In genomic region chr1:62705517-62705981, GRCm38 (mm10) we compare ENCODE assay signal across 7 mouse cellular contexts. TPM values are rescaled to one million over a fixed set of nuclear protein-coding genes. Genes with fewer than 3 reads are reported as not detected.
DNase-seq lines count a peak whose midpoint lies in the region; ATAC-seq and TF ChIP-seq lines count a peak whose summit lies in the region.

No protein-coding gene starts in this region.

- peak overlapping the region; percentile 87 for H3K9ac ChIP-seq in hindbrain, embryonic 13.5 days
- peak overlapping the region; percentile 86 for H3K9ac ChIP-seq in midbrain, embryonic 15.5 days

- peaks cover 89% of the 10 kb centered on the region for H3K4me1 ChIP-seq in embryonic facial prominence, embryonic 10.5 days
- peaks cover 70% of the 10 kb centered on the region for H3K4me1 ChIP-seq in hindbrain, embryonic 13.5 days (replicated peaks)
- peaks cover 52% of the 10 kb centered on the region for H3K4me1 ChIP-seq in midbrain, embryonic 15.5 days

- H3K36me3 ChIP-seq in embryonic facial prominence, embryonic 10.5 days (replicated peaks) = no peaks in the 10 kb centered on the region
- no peaks in the 10 kb centered on the region for H3K36me3 ChIP-seq in hindbrain, embryonic 13.5 days
- no peaks in the 10 kb centered on the region for H3K36me3 ChIP-seq in midbrain, embryonic 15.5 days (replicated peaks)

- peaks cover 82% of the 10 kb centered on the region for H3K27me3 ChIP-seq in embryonic facial prominence, embryonic 10.5 days (replicated peaks; ENCODE audit: low read depth, poor library complexity, severe bottlenecking)
- H3K27me3 ChIP-seq in hindbrain, embryonic 13.5 days = peaks cover 27% of the 10 kb centered on the region
- peaks cover 22% of the 10 kb centered on the region for H3K27me3 ChIP-seq in midbrain, embryonic 15.5 days (replicated peaks)

- ATAC-seq in hindbrain, embryonic 13.5 days (ENCODE audit: low FRiP score) = no peak
- ATAC-seq in midbrain, embryonic 15.5 days (replicated peaks) = no peak
- ATAC-seq in erythroid progenitor cell, adult 5-6 weeks (replicated peaks; ENCODE audit: low FRiP score, poor library complexity, severe bottlenecking) = no peak

- DNase-seq in left cerebral cortex, adult 2 months (ENCODE audit: extremely low spot score in 1 of 2, low spot score in 2 of 2) = peak; percentile 39 to 53
- DNase-seq in left cerebral cortex, adult 11 months (ENCODE audit: low spot score) = no peak
- DNase-seq in embryonic facial prominence, embryonic 10.5 days (ENCODE audit: low spot score) = peak; percentile 58
- no peak for DNase-seq in thymus, postnatal 10 days (ENCODE audit: low spot score in 2 of 2)

- peak overlapping the region; percentile 86 for H3K4me2 ChIP-seq in hindbrain, embryonic 13.5 days
- peak overlapping the region; percentile 89 for H3K4me2 ChIP-seq in midbrain, embryonic 15.5 days

- intact Hi-C loops in left cerebral cortex, adult 2 months (cut with DNase I) = loop anchor here (5.0 to 10.0 kb wide), 3 partner anchors 202 to 1651 kb away; no protein-coding TSS in a partner anchor

- H3K27ac ChIP-seq in left cerebral cortex, adult 2 months = peak overlapping the region; percentile 82
- peak overlapping the region; percentile 83 for H3K27ac ChIP-seq in embryonic facial prominence, embryonic 10.5 days (replicated peaks)
- H3K27ac ChIP-seq in hindbrain, embryonic 13.5 days = peak overlapping the region; percentile 94
- H3K27ac ChIP-seq in midbrain, embryonic 15.5 days = peak overlapping the region; percentile 81

- WGBS in embryonic facial prominence, embryonic 10.5 days = under 1% methylated on average over 18 of the region's 18 CpGs
- WGBS in hindbrain, embryonic 13.5 days = under 1% methylated on average over 17 of the region's 18 CpGs
- 1% methylated on average over 18 of the region's 18 CpGs for WGBS in midbrain, embryonic 15.5 days

- TF ChIP-seq CTCF in left cerebral cortex, adult 2 months (IDR thresholded peaks at IDR 0.05) = no peak

- no peaks in the 10 kb centered on the region for H3K9me3 ChIP-seq in embryonic facial prominence, embryonic 10.5 days
- no peaks in the 10 kb centered on the region for H3K9me3 ChIP-seq in hindbrain, embryonic 13.5 days
- no peaks in the 10 kb centered on the region for H3K9me3 ChIP-seq in midbrain, embryonic 15.5 days

- H3K4me3 ChIP-seq in left cerebral cortex, adult 2 months = peak overlapping the region; percentile 81
- peak overlapping the region; percentile 78 for H3K4me3 ChIP-seq in embryonic facial prominence, embryonic 10.5 days
- H3K4me3 ChIP-seq in hindbrain, embryonic 13.5 days = peak overlapping the region; percentile 79
- peak overlapping the region; percentile 81 for H3K4me3 ChIP-seq in midbrain, embryonic 15.5 days

RNA-seq across cellular contexts. Expression of gene Nrp2, which starts 2.5 kb away (rescaled TPM):
- 10 to 100 TPM; 32.8 to 34.7 TPM for total RNA-seq in left cerebral cortex, adult 2 months (2021)
- 20.5 and 21.4 TPM in 2 replicates for polyA plus RNA-seq in embryonic facial prominence, embryonic 10.5 days (2016; fragmentation: Nextera tagmentation; extraction: Ambion mirVana)
- polyA plus RNA-seq in hindbrain, embryonic 13.5 days (2015; fragmentation: Nextera tagmentation; extraction: Ambion mirVana) = 34.8 and 35.7 TPM in 2 replicates
- polyA plus RNA-seq in midbrain, embryonic 15.5 days (2015; fragmentation: Nextera tagmentation; extraction: Ambion mirVana) = 24.0 and 25.5 TPM in 2 replicates
- 0.72 and 1.7 TPM in 2 replicates for total RNA-seq in erythroid progenitor cell, adult 5-6 weeks (2015; ENCODE audit: low replicate concordance)
- total RNA-seq in erythroid progenitor cell, adult 5-6 weeks (2017; ENCODE audit: low replicate concordance) = 1.3 and 2.7 TPM in 2 replicates

Comparison
In these comparisons a context has a peak if more than half of its experiments do, and no peak if none do; other contexts are left out.
1. DNase-seq: peak in left cerebral cortex, adult 2 months (2 of 2) and embryonic facial prominence, embryonic 10.5 days (single experiment); none in left cerebral cortex, adult 11 months (single experiment) and thymus, postnatal 10 days (0 of 2).
2. Peak in every context shown above with its lines, with median percentiles within 50 percentile points of each other: H3K27ac ChIP-seq and H3K4me3 ChIP-seq.